ENCODE assay signal across 21 mouse cellular contexts in genomic region chr4:102171636-102172035, GRCm38 (mm10).
DNase-seq lines count a peak whose midpoint lies in the region; ATAC-seq lines count a peak whose summit lies in the region.
"Had no signal": no experiment of that assay in that cellular context is flagged by ENCODE, and none has a peak within 500 bp of the region (broad histone marks: within the 10 kb centered on the region; RNA-seq: fewer than 3 reads in every experiment).

No protein-coding gene starts in this region.

- DNase-seq in frontal cortex, postnatal 25 days (ENCODE audit: low spot score in 2 of 2), result no peak
- DNase-seq in left cerebral cortex, postnatal 36 days (ENCODE audit: low spot score in 2 of 2), result peak; percentile 16 to 25
- no peak for DNase-seq in left cerebral cortex, postnatal 14 days (ENCODE audit: low spot score in 2 of 2)
- peak; percentile 15 to 26 for DNase-seq in right cerebral cortex, adult 2 months (ENCODE audit: low spot score in 2 of 2)
- DNase-seq in right cerebral cortex, postnatal 25 days, result no peak
- DNase-seq in thymus, adult 18-20 months, result no peak
- DNase-seq: adrenal gland, adult 8-10 months; adrenal gland, postnatal 14 days; adrenal gland, postnatal 36 days; B cell, adult 2 months; cerebellum, adult 11 months; cerebellum, adult 8-10 months; cerebellum, adult 9-11 months; cerebellum, postnatal 14 days; cerebellum, postnatal 36 days; embryo, embryonic 11 days had no signal

- intact Hi-C loops in left cerebral cortex, postnatal 36 days (cut with DNase I), result no loop called here
- intact Hi-C loops in left cerebral cortex, postnatal 14 days (cut with DNase I), result no loop called here

- ATAC-seq in frontal cortex, adult (ENCODE audit: low TSS enrichment), result peak; percentile 25
- ATAC-seq: activated CD4-positive, CD25-positive, alpha-beta regulatory T cell, adult 4 months; CD4-positive, CD25-positive, alpha-beta regulatory T cell, adult 4 months; forebrain, embryonic 14.5 days; Patski had no signal

Comparison
In these comparisons a context has a peak if more than half of its experiments do, and no peak if none do; other contexts are left out.
1. DNase-seq: peak in left cerebral cortex, postnatal 36 days (2 of 2) and right cerebral cortex, adult 2 months (2 of 2); none in frontal cortex, postnatal 25 days (0 of 2), left cerebral cortex, postnatal 14 days (0 of 2), right cerebral cortex, postnatal 25 days (single experiment) and thymus, adult 18-20 months (0 of 2).